Mouse (Mus musculus): ENCODE results near the gene Tomm22. TPM values are rescaled to one million over a fixed set of nuclear protein-coding genes. Genes with fewer than 3 reads are reported as not detected.

Gene Tomm22
- total RNA-seq, 1 experiment from 2014 or later, result 52.1 TPM

- ATAC-seq (replicated peaks in 1 of 2; ENCODE audit: insufficient read depth in 1 of 2, low FRiP score in 2 of 2, low TSS enrichment in 1 of 2, low read depth in 1 of 2, poor library complexity in 2 of 2, severe bottlenecking in 2 of 2), result no peak
Observed at GRCm38 (mm10) chr15:79697011-79697410, 26.4 kb downstream of the Tomm22 start.

- no peak; a peak in 1 of 4 replicates for ATAC-seq (replicated peaks in 1 of 2; ENCODE audit: insufficient read depth in 1 of 2, low FRiP score in 2 of 2, low TSS enrichment in 1 of 2, low read depth in 1 of 2, poor library complexity in 2 of 2, severe bottlenecking in 2 of 2)
Observed at GRCm38 (mm10) chr15:79697558-79698187, 27.0 kb downstream of the Tomm22 start.

DNA sequence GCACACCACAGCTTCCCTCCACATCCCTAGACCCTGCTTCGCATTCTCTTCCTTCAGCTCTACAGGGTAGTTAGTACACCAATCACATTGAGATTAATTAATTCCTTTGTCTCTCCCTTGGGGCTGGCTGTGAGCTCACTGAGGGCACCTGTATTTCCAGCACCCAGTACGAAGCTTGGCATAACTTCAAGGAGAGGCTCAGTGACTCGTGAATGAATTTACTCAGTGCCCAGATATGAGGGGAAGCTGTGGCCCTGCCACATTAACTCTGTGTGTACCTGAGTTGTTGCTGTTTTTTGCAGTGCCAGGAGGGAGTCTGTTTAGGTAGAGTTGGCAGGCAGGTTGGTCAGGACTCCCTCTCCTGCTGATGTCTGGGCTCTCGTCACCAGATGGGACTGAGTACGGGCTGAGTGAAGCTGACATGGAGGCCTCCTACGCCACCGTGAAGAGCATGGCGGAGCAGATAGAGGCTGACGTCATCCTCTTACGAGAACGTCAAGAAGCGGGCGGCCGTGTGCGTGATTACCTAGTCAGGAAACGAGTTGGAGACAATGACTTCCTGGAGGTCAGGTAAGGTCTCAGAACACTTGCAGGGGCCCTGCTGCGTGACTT lies 36.0 kb downstream of the Tomm22 start:
- no peak for ATAC-seq (replicated peaks in 1 of 2; ENCODE audit: insufficient read depth in 1 of 2, low FRiP score in 2 of 2, low TSS enrichment in 1 of 2, low read depth in 1 of 2, poor library complexity in 2 of 2, severe bottlenecking in 2 of 2)

DNA sequence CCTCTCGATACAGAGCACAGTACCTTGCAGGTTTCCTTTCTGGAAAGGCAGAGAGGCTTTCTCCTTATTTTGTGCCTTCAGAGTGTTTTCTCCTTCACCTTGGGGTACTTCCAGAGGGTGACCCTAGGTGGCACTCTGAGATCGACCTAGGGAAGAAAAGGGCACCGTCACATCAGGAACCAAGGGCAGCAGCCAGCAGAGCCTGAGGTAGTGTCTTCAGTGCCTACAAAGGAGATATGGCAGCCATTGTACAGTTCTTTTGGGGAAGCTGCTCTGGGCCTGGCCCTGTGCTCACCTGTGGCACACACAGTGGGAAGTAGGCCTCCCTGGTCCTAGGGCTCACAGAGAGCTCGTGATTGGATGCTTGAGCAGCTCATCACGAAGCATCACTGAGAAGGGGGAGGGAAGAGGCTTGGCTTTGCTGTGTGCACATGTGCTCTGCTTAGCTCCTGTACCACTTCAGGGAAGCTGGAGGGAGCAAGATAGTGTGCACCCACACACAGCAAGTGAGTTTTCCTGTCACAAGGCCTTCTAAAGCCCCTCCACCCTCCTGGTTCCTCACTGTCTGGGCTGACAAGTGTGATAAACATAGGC lies 37.7 kb downstream of the Tomm22 start:
- peak in 1 of 2 experiments; percentile 36; a peak in 1 of 4 replicates for ATAC-seq (replicated peaks in 1 of 2; ENCODE audit: insufficient read depth in 1 of 2, low FRiP score in 2 of 2, low TSS enrichment in 1 of 2, low read depth in 1 of 2, poor library complexity in 2 of 2, severe bottlenecking in 2 of 2)

GRCm38 (mm10) chr15:79715646-79716045 lies 45.0 kb downstream of the Tomm22 start:
- no peak for ATAC-seq (replicated peaks in 1 of 2; ENCODE audit: insufficient read depth in 1 of 2, low FRiP score in 2 of 2, low TSS enrichment in 1 of 2, low read depth in 1 of 2, poor library complexity in 2 of 2, severe bottlenecking in 2 of 2)

DNA sequence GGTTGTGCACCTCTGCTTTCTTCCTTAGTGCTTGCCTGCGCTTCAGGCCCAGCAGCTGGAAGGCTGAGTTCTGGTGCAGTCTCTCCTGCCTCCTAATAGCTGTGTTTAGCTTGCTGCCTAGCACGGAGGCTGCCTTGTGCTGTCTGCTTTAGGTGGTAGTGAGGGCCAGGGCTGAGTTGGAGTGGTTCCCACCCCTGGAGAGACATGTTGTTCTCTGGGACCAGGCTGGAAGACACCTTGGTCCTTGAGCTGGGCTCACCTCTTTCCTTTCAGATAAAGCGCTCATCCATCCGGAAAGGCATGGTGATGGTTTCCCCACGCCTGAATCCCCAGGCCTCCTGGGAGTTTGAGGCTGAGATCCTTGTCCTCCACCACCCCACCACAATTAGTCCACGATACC lies 46.0 kb downstream of the Tomm22 start:
- no peak for ATAC-seq (replicated peaks in 1 of 2; ENCODE audit: insufficient read depth in 1 of 2, low FRiP score in 2 of 2, low TSS enrichment in 1 of 2, low read depth in 1 of 2, poor library complexity in 2 of 2, severe bottlenecking in 2 of 2)

DNA sequence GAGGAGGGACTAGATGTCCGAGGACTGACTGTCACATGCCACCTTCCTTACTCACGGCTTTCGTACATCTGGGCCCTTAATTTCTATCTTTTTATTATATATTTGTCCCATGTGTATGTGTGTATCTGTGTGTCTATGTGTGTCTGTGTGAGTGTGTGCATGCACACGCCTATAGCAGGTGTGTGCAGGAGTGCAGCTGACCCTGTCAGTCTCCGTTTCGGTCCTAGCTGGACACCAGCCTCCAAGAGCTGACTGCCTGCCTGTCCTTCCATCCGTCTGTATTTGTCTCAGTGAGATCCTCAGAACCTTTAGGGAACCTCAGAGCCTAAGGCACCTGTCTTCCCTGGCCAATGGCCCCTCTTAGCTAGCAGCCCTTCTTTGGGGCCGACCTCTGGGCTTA lies 49.6 kb downstream of the Tomm22 start:
- ATAC-seq (replicated peaks in 1 of 2; ENCODE audit: insufficient read depth in 1 of 2, low FRiP score in 2 of 2, low TSS enrichment in 1 of 2, low read depth in 1 of 2, poor library complexity in 2 of 2, severe bottlenecking in 2 of 2), result no peak

GRCm38 (mm10) chr15:79720796-79721195 lies 50.1 kb downstream of the Tomm22 start:
- no peak for ATAC-seq (replicated peaks in 1 of 2; ENCODE audit: insufficient read depth in 1 of 2, low FRiP score in 2 of 2, low TSS enrichment in 1 of 2, low read depth in 1 of 2, poor library complexity in 2 of 2, severe bottlenecking in 2 of 2)

Other genes starting within 250 kb of the Tomm22 start
- 55.3 and 55.5 TPM in 2 replicates for gene Csnk1e, start 215.3 kb upstream of the Tomm22 start, total RNA-seq (2017)
- gene Kcnj4, start 165.6 kb upstream of the Tomm22 start, total RNA-seq (2017), result not detected in 2 replicates
- gene Kdelr3, start 154.4 kb upstream of the Tomm22 start, total RNA-seq (2017), result not detected in 2 replicates
- gene Ddx17, start 124.1 kb upstream of the Tomm22 start, total RNA-seq (2017), result 243 and 272 TPM in 2 replicates
- gene Dmc1, start 65.8 kb upstream of the Tomm22 start, total RNA-seq (2017), result 2.4 and 2.8 TPM in 2 replicates
- gene Fam227a, start 11.9 kb upstream of the Tomm22 start, total RNA-seq (2017), result 0.44 and 1.7 TPM in 2 replicates
- gene Cby1, start 11.7 kb upstream of the Tomm22 start, total RNA-seq (2017), result 33.0 and 75.0 TPM in 2 replicates
- 33.6 and 35.1 TPM in 2 replicates for gene Josd1, start 17.1 kb downstream of the Tomm22 start, total RNA-seq (2017)
- gene Gtpbp1, start 20.0 kb downstream of the Tomm22 start, total RNA-seq (2017), result 56.9 and 71.1 TPM in 2 replicates
- 110 and 149 TPM in 2 replicates for gene Sun2, start 71.7 kb downstream of the Tomm22 start, total RNA-seq (2017)
- gene Dnal4, start 107.0 kb downstream of the Tomm22 start, total RNA-seq (2017), result 8.3 and 18.0 TPM in 2 replicates
- 0.30 and 1.7 TPM in 2 replicates for gene Nptxr, start 133.9 kb downstream of the Tomm22 start, total RNA-seq (2017)
- not detected in 2 replicates for gene Npcd, start 163.4 kb downstream of the Tomm22 start, total RNA-seq (2017)
- gene Cbx6, start 163.8 kb downstream of the Tomm22 start, total RNA-seq (2017), result 34.1 and 34.2 TPM in 2 replicates
- gene Apobec3, start 220.8 kb downstream of the Tomm22 start, total RNA-seq (2017), result 189 and 226 TPM in 2 replicates

Data from hematopoietic stem cell, adult 5-6 weeks (primary cell).